Mouse (Mus musculus): ENCODE measurements around the gene Sh3glb2. TPM values are rescaled to one million over a fixed set of nuclear protein-coding genes. Genes with fewer than 3 reads are reported as not detected.

The Sh3glb2 gene
- polyA plus RNA-seq, 1 experiment from 2014 or later: 136 TPM

GRCm38 (mm10) chr2:30311481-30311880 is 47.7 kb downstream of the Sh3glb2 start:
- no peak for ATAC-seq (replicated peaks; ENCODE audit: extremely low read depth, insufficient read depth, low FRiP score)
- H3K36me3 ChIP-seq (ENCODE audit: control insufficient read depth, insufficient read depth): peaks cover 71% of the 10 kb centered on the region
- H3K4me3 ChIP-seq (ENCODE audit: low read length): no peak overlapping the region
- 93% methylated on average over 2 of the region's 2 CpGs for WGBS
- no peaks in the 10 kb centered on the region for H3K27me3 ChIP-seq (ENCODE audit: control insufficient read depth, insufficient read depth, low read length)
- no peak overlapping the region for H3K9ac ChIP-seq (ENCODE audit: low read length)
- no peak overlapping the region for H3K27ac ChIP-seq (ENCODE audit: low read length)
- H3K4me2 ChIP-seq (ENCODE audit: low read depth, low read length): no peak overlapping the region
- no peaks in the 10 kb centered on the region for H3K4me1 ChIP-seq (ENCODE audit: control insufficient read depth, insufficient read depth, low read length)
- H3K9me3 ChIP-seq (replicated peaks; ENCODE audit: control insufficient read depth, low read length): no peaks in the 10 kb centered on the region

DNA sequence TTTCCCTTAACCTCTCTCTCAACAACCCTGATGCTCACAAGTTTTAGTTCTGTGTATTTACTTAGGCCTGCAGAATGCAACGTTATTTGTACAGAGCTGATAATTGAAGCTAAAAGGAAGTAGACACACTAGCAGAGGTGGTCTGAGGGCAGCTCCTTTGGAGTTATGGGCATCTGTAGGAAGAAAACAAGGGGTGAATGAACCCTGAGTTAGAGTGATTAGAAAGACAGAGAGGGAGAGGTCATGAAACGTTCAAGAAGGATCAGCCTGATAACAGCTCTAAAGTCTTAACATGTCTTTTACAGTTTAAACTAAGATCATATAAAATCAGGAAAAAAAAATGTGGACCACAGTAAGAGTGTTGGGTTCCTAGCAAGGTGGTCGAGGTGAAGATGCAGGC is 49.8 kb downstream of the Sh3glb2 start:
- Histone ChIP-seq H3K4me2 (ENCODE audit: low read depth, low read length) (no peak overlapping the region), H3K9ac (ENCODE audit: low read length) (no peak overlapping the region), H3K9me3 (replicated peaks; ENCODE audit: control insufficient read depth, low read length) (no peaks in the 10 kb centered on the region), H3K27ac (ENCODE audit: low read length) (no peak overlapping the region), H3K27me3 (ENCODE audit: control insufficient read depth, insufficient read depth, low read length) (no peaks in the 10 kb centered on the region), H3K36me3 (ENCODE audit: control insufficient read depth, insufficient read depth) (peaks cover 67% of the 10 kb centered on the region), H3K4me3 (ENCODE audit: low read length) (no peak overlapping the region), H3K4me1 (ENCODE audit: control insufficient read depth, insufficient read depth, low read length) (no peaks in the 10 kb centered on the region)
- no peak for ATAC-seq (replicated peaks; ENCODE audit: extremely low read depth, insufficient read depth, low FRiP score)
- 78% methylated on average over 3 of the region's 3 CpGs for WGBS

DNA sequence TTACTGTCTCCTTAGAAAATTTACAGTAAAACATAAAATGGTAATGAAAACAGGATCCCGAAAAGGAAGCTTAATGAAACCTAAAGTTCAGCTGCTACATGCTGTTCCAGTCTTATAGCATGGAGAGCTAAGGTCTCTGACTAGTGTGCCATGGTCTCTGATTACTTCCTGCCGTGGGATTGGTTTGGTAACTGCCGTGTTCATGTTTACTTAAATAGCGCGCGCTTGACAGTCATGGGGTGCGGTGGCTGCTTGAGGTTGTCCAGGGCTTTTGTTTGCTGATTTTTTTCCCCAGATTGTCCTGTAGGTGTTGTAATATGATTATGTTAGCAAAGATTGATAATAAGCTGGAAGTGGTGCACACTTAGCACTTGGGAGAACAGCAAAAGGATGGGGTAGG is 53.0 kb downstream of the Sh3glb2 start:
- Histone ChIP-seq H3K27ac (ENCODE audit: low read length) (no peak overlapping the region), H3K27me3 (ENCODE audit: control insufficient read depth, insufficient read depth, low read length) (no peaks in the 10 kb centered on the region), H3K4me2 (ENCODE audit: low read depth, low read length) (no peak overlapping the region), H3K36me3 (ENCODE audit: control insufficient read depth, insufficient read depth) (peaks cover 72% of the 10 kb centered on the region), H3K4me3 (ENCODE audit: low read length) (no peak overlapping the region), H3K4me1 (ENCODE audit: control insufficient read depth, insufficient read depth, low read length) (no peaks in the 10 kb centered on the region), H3K9ac (ENCODE audit: low read length) (no peak overlapping the region), H3K9me3 (replicated peaks; ENCODE audit: control insufficient read depth, low read length) (no peaks in the 10 kb centered on the region)
- 89% methylated on average over 7 of the region's 7 CpGs for WGBS
- no peak for ATAC-seq (replicated peaks; ENCODE audit: extremely low read depth, insufficient read depth, low FRiP score)

- Histone ChIP-seq H3K4me2 (ENCODE audit: low read depth, low read length) (no peak overlapping the region), H3K9ac (ENCODE audit: low read length) (no peak overlapping the region), H3K27ac (ENCODE audit: low read length) (no peak overlapping the region), H3K4me3 (ENCODE audit: low read length) (no peak overlapping the region), H3K4me1 (ENCODE audit: control insufficient read depth, insufficient read depth, low read length) (no peaks in the 10 kb centered on the region), H3K9me3 (replicated peaks; ENCODE audit: control insufficient read depth, low read length) (no peaks in the 10 kb centered on the region), H3K27me3 (ENCODE audit: control insufficient read depth, insufficient read depth, low read length) (no peaks in the 10 kb centered on the region), H3K36me3 (ENCODE audit: control insufficient read depth, insufficient read depth) (peaks cover 50% of the 10 kb centered on the region)
- 86% methylated on average over 5 of the region's 5 CpGs for WGBS
- no peak for ATAC-seq (replicated peaks; ENCODE audit: extremely low read depth, insufficient read depth, low FRiP score)
Observed at GRCm38 (mm10) chr2:30299966-30300365, 59.2 kb downstream of the Sh3glb2 start.

DNA sequence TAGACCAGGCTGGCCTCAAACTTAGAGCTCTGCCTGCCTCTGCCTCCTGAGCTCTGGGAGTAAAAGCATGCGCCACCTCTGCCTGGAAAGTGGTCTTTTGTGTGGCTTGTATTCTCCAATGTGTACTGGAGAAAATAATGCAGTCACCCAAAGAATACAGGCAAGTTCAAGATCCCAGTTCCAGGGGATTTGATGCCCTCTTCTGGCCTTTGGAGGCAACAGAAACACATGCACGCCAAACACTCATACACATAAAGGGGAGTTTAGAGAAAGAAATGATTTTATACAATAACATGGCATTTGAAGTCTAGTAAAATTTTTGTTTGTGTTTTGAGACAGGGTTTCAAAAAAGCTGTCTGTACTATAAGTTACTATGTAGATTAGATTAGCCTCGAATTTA is 59.6 kb downstream of the Sh3glb2 start:
- Histone ChIP-seq H3K9me3 (replicated peaks; ENCODE audit: control insufficient read depth, low read length) (no peaks in the 10 kb centered on the region), H3K36me3 (ENCODE audit: control insufficient read depth, insufficient read depth) (peaks cover 45% of the 10 kb centered on the region)
- WGBS: 78% methylated on average over 3 of the region's 3 CpGs

More for the DNA sequence above, 59.6 kb downstream of the Sh3glb2 start:
- no peak for ATAC-seq (replicated peaks; ENCODE audit: extremely low read depth, insufficient read depth, low FRiP score)
- H3K27me3 ChIP-seq (ENCODE audit: control insufficient read depth, insufficient read depth, low read length): no peaks in the 10 kb centered on the region
- no peak overlapping the region for H3K9ac ChIP-seq (ENCODE audit: low read length)
- H3K4me2 ChIP-seq (ENCODE audit: low read depth, low read length): no peak overlapping the region
- H3K4me3 ChIP-seq (ENCODE audit: low read length): no peak overlapping the region
- no peak overlapping the region for H3K27ac ChIP-seq (ENCODE audit: low read length)
- H3K4me1 ChIP-seq (ENCODE audit: control insufficient read depth, insufficient read depth, low read length): peaks cover 2% of the 10 kb centered on the region; the same call in 1 of the 2 replicates

Small RNAs within 50 kb of the gene (microRNA-seq; reads per million reads assigned to microRNA genes)
- not detected for gene Gm47292

Other genes with a start within 250 kb of the Sh3glb2 start
- gene Zer1, start 234.8 kb downstream of the Sh3glb2 start, polyA plus RNA-seq (2015; fragmentation: Nextera tagmentation; extraction: Ambion mirVana): 5.7 TPM in 2 replicates
- 5.4 and 7.1 TPM in 2 replicates for gene Tbc1d13, start 225.6 kb downstream of the Sh3glb2 start, polyA plus RNA-seq (2015; fragmentation: Nextera tagmentation; extraction: Ambion mirVana)
- 37.4 and 40.0 TPM in 2 replicates for gene Endog, start 187.8 kb downstream of the Sh3glb2 start, polyA plus RNA-seq (2015; fragmentation: Nextera tagmentation; extraction: Ambion mirVana)
- 31.5 and 34.3 TPM in 2 replicates for gene Spout1, start 180.9 kb downstream of the Sh3glb2 start, polyA plus RNA-seq (2015; fragmentation: Nextera tagmentation; extraction: Ambion mirVana)
- gene Kyat1, start 153.5 kb downstream of the Sh3glb2 start, polyA plus RNA-seq (2015; fragmentation: Nextera tagmentation; extraction: Ambion mirVana): 26.9 and 28.1 TPM in 2 replicates
- gene Lrrc8a, start 121.6 kb downstream of the Sh3glb2 start, polyA plus RNA-seq (2015; fragmentation: Nextera tagmentation; extraction: Ambion mirVana): 39.4 and 42.6 TPM in 2 replicates
- 0.22 and 0.40 TPM in 2 replicates for gene Gm28035, start 118.8 kb downstream of the Sh3glb2 start, polyA plus RNA-seq (2015; fragmentation: Nextera tagmentation; extraction: Ambion mirVana)
- 9.4 and 13.1 TPM in 2 replicates for gene Phyhd1, start 93.1 kb downstream of the Sh3glb2 start, polyA plus RNA-seq (2015; fragmentation: Nextera tagmentation; extraction: Ambion mirVana)
- not detected in 2 replicates for gene Gm28038, start 78.3 kb downstream of the Sh3glb2 start, polyA plus RNA-seq (2015; fragmentation: Nextera tagmentation; extraction: Ambion mirVana)
- 31.8 and 33.0 TPM in 2 replicates for gene Dolk, start 73.0 kb downstream of the Sh3glb2 start, polyA plus RNA-seq (2015; fragmentation: Nextera tagmentation; extraction: Ambion mirVana)
- gene Nup188, start 72.9 kb downstream of the Sh3glb2 start, polyA plus RNA-seq (2015; fragmentation: Nextera tagmentation; extraction: Ambion mirVana): 21.2 and 23.6 TPM in 2 replicates
- 38.7 and 43.5 TPM in 2 replicates for gene Miga2, start 4.9 kb upstream of the Sh3glb2 start, polyA plus RNA-seq (2015; fragmentation: Nextera tagmentation; extraction: Ambion mirVana)
- 26.0 and 29.3 TPM in 2 replicates for gene Dolpp1, start 32.9 kb upstream of the Sh3glb2 start, polyA plus RNA-seq (2015; fragmentation: Nextera tagmentation; extraction: Ambion mirVana)
- gene Crat, start 56.5 kb upstream of the Sh3glb2 start, polyA plus RNA-seq (2015; fragmentation: Nextera tagmentation; extraction: Ambion mirVana): 164 and 169 TPM in 2 replicates
- 125 and 126 TPM in 2 replicates for gene Ptpa, start 56.7 kb upstream of the Sh3glb2 start, polyA plus RNA-seq (2015; fragmentation: Nextera tagmentation; extraction: Ambion mirVana)
- 0.72 and 0.85 TPM in 2 replicates for gene Ier5l, start 114.9 kb upstream of the Sh3glb2 start, polyA plus RNA-seq (2015; fragmentation: Nextera tagmentation; extraction: Ambion mirVana)
- gene Cstad, start 235.7 kb upstream of the Sh3glb2 start, polyA plus RNA-seq (2015; fragmentation: Nextera tagmentation; extraction: Ambion mirVana): 1.4 TPM in 2 replicates